Comparison of ENCODE assay signal across 7 mouse cellular contexts in the genomic region with DNA sequence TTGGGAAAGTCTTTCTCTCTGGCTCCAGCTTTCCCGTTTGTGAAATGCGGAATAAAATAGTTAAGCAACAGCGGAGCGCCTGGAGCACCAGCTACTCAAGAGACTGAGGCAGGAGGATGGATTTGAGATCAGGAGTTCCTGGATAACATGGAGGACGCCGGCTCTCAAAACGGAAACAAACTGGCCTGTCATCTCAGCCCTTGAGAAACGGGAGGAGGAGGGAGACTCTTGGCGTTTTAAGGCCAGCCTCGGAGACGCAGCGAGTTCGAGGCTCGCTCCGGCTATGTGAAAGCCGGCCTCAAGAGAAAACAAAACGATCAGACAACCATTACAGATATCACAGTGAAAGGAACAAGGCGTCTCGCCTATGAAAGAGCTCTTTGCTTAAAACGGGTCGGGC. TPM values are rescaled to one million over a fixed set of nuclear protein-coding genes. Genes with fewer than 3 reads are reported as not detected.
DNase-seq lines count a peak whose midpoint lies in the region; ATAC-seq lines count a peak whose summit lies in the region.

No protein-coding gene starts in this region.

- H3K4me3 ChIP-seq in embryonic facial prominence, embryonic 12.5 days: peak overlapping the region; percentile 71
- H3K4me3 ChIP-seq in intestine, embryonic 16.5 days (ENCODE audit: low read length): peak overlapping the region; percentile 95
- peak overlapping the region; percentile 95 for H3K4me3 ChIP-seq in neural tube, embryonic 12.5 days

- no peaks in the 10 kb centered on the region for H3K9me3 ChIP-seq in embryonic facial prominence, embryonic 12.5 days
- no peaks in the 10 kb centered on the region for H3K9me3 ChIP-seq in intestine, embryonic 16.5 days (ENCODE audit: control insufficient read depth, low read length)
- H3K9me3 ChIP-seq in neural tube, embryonic 12.5 days: no peaks in the 10 kb centered on the region

- H3K27me3 ChIP-seq in embryonic facial prominence, embryonic 12.5 days: no peaks in the 10 kb centered on the region
- H3K27me3 ChIP-seq in intestine, embryonic 16.5 days (replicated peaks; ENCODE audit: control insufficient read depth, insufficient read depth, low read length): no peaks in the 10 kb centered on the region
- no peaks in the 10 kb centered on the region for H3K27me3 ChIP-seq in neural tube, embryonic 12.5 days (replicated peaks)

- peaks cover 26% of the 10 kb centered on the region for H3K36me3 ChIP-seq in embryonic facial prominence, embryonic 12.5 days
- peaks cover 3% of the 10 kb centered on the region; the same call in 1 of the 2 replicates for H3K36me3 ChIP-seq in intestine, embryonic 16.5 days (ENCODE audit: control insufficient read depth, insufficient read depth, low read length)
- H3K36me3 ChIP-seq in neural tube, embryonic 12.5 days: peaks cover 30% of the 10 kb centered on the region

- WGBS in embryonic facial prominence, embryonic 12.5 days: 3% methylated on average over 21 of the region's 21 CpGs
- 3% methylated on average over 21 of the region's 21 CpGs for WGBS in intestine, embryonic 16.5 days
- 5% methylated on average over 21 of the region's 21 CpGs for WGBS in neural tube, embryonic 12.5 days

- no peak for ATAC-seq in embryonic facial prominence, embryonic 12.5 days (ENCODE audit: insufficient number of reproducible peaks, insufficient read depth, low FRiP score, low TSS enrichment)
- ATAC-seq in intestine, embryonic 16.5 days: no peak
- no peak for ATAC-seq in neural tube, embryonic 12.5 days (ENCODE audit: low FRiP score, low read depth)

- H3K4me1 ChIP-seq in embryonic facial prominence, embryonic 12.5 days: peaks cover 21% of the 10 kb centered on the region
- peaks cover 13% of the 10 kb centered on the region for H3K4me1 ChIP-seq in intestine, embryonic 16.5 days (ENCODE audit: control insufficient read depth, insufficient read depth, low read length)
- H3K4me1 ChIP-seq in neural tube, embryonic 12.5 days: peaks cover 14% of the 10 kb centered on the region

- peak overlapping the region; percentile 85 for H3K4me2 ChIP-seq in embryonic facial prominence, embryonic 12.5 days (replicated peaks)
- peak overlapping the region; percentile 79 for H3K4me2 ChIP-seq in intestine, embryonic 16.5 days (ENCODE audit: low read depth, low read length)
- H3K4me2 ChIP-seq in neural tube, embryonic 12.5 days (replicated peaks): peak overlapping the region; percentile 89

- peak overlapping the region; percentile 97 for H3K27ac ChIP-seq in embryonic facial prominence, embryonic 12.5 days
- peak overlapping the region; percentile 98 for H3K27ac ChIP-seq in intestine, embryonic 16.5 days (ENCODE audit: low read length)
- peak overlapping the region; percentile 93 for H3K27ac ChIP-seq in neural tube, embryonic 12.5 days

- H3K9ac ChIP-seq in embryonic facial prominence, embryonic 12.5 days: peak overlapping the region; percentile 84
- H3K9ac ChIP-seq in intestine, embryonic 16.5 days (ENCODE audit: low read depth, low read length): peak overlapping the region; percentile 98
- H3K9ac ChIP-seq in neural tube, embryonic 12.5 days: peak overlapping the region; percentile 95

- DNase-seq in spleen, adult 12 weeks (ENCODE audit: low spot score): peak; percentile 17
- no peak for DNase-seq in spleen, postnatal 36 days (ENCODE audit: low spot score in 2 of 2)
- no peak for DNase-seq in cerebellum, adult 8-10 months
- DNase-seq in urinary bladder, postnatal 36 days (ENCODE audit: low spot score in 2 of 2): no peak

RNA-seq across cellular contexts. Expression of gene Poldip3, which starts 0.8 kb away (rescaled TPM):
- polyA plus RNA-seq in embryonic facial prominence, embryonic 12.5 days (2016; fragmentation: Nextera tagmentation; extraction: Ambion mirVana): 169 and 172 TPM in 2 replicates
- polyA plus RNA-seq in intestine, embryonic 16.5 days (2015; fragmentation: Nextera tagmentation; extraction: Ambion mirVana): 104 and 106 TPM in 2 replicates
- polyA plus RNA-seq in neural tube, embryonic 12.5 days (2016; fragmentation: Nextera tagmentation; extraction: Ambion mirVana): 160 and 168 TPM in 2 replicates

RNA-seq across cellular contexts. Expression of gene Cyb5r3, which starts 24.0 kb away (rescaled TPM):
- polyA plus RNA-seq in embryonic facial prominence, embryonic 12.5 days (2016; fragmentation: Nextera tagmentation; extraction: Ambion mirVana): 107 and 111 TPM in 2 replicates
- 283 and 299 TPM in 2 replicates for polyA plus RNA-seq in intestine, embryonic 16.5 days (2015; fragmentation: Nextera tagmentation; extraction: Ambion mirVana)
- polyA plus RNA-seq in neural tube, embryonic 12.5 days (2016; fragmentation: Nextera tagmentation; extraction: Ambion mirVana): 143 and 157 TPM in 2 replicates

RNA-seq across cellular contexts. Expression of gene Rrp7a, which starts 25.8 kb away (rescaled TPM):
- 52.3 and 59.3 TPM in 2 replicates for polyA plus RNA-seq in embryonic facial prominence, embryonic 12.5 days (2016; fragmentation: Nextera tagmentation; extraction: Ambion mirVana)
- 69.4 and 75.4 TPM in 2 replicates for polyA plus RNA-seq in intestine, embryonic 16.5 days (2015; fragmentation: Nextera tagmentation; extraction: Ambion mirVana)
- 57.5 and 61.1 TPM in 2 replicates for polyA plus RNA-seq in neural tube, embryonic 12.5 days (2016; fragmentation: Nextera tagmentation; extraction: Ambion mirVana)

RNA-seq across cellular contexts. Expression of gene Serhl, which starts 59.1 kb away (rescaled TPM):
- 56.2 and 57.8 TPM in 2 replicates for polyA plus RNA-seq in embryonic facial prominence, embryonic 12.5 days (2016; fragmentation: Nextera tagmentation; extraction: Ambion mirVana)
- 59.5 and 71.0 TPM in 2 replicates for polyA plus RNA-seq in intestine, embryonic 16.5 days (2015; fragmentation: Nextera tagmentation; extraction: Ambion mirVana)
- polyA plus RNA-seq in neural tube, embryonic 12.5 days (2016; fragmentation: Nextera tagmentation; extraction: Ambion mirVana): 40.0 and 42.1 TPM in 2 replicates
